In genomic region chr10:81342686-81343505, GRCm38 (mm10) we compare ENCODE assay signal across 8 mouse cellular contexts. TPM values are rescaled to one million over a fixed set of nuclear protein-coding genes. Genes with fewer than 3 reads are reported as not detected.
A peak's percentile ranks its signal among the peaks of the same experiment; 100 is the strongest.
DNase-seq lines count a peak whose midpoint lies in the region; ATAC-seq and TF ChIP-seq lines count a peak whose summit lies in the region.

Gene Gipc3 (minus strand): TSS chr10:81343266.

- H3K9ac ChIP-seq in forebrain, embryonic 14.5 days (ENCODE audit: low read length), result peak within 1 kb of the TSS; percentile 59
- H3K9ac ChIP-seq in limb, embryonic 14.5 days (ENCODE audit: low read depth, low read length, severe bottlenecking), result peak within 1 kb of the TSS; percentile 44
- peak within 1 kb of the TSS; percentile 25; the same call in 1 of the 2 replicates for H3K9ac ChIP-seq in stomach, embryonic 14.5 days (replicated peaks; ENCODE audit: low read depth, low read length)

- H3ac ChIP-seq in C2C12 (ENCODE audit: control insufficient read depth, insufficient read length, low read depth), result peak within 1 kb of the TSS; percentile 53

- DNase-seq in gastrocnemius, adult 2 months, result no peak
- DNase-seq in gastrocnemius, adult 8-10 months (ENCODE audit: low spot score in 2 of 2), result no peak
- DNase-seq in forebrain, embryonic 14.5 days (ENCODE audit: low spot score), result no peak
- DNase-seq in limb, embryonic 14.5 days (ENCODE audit: low spot score), result no peak
- no peak for DNase-seq in left cerebral cortex, adult 9 months (ENCODE audit: low spot score in 2 of 2)
- DNase-seq in embryo, embryonic 10 days (ENCODE audit: low spot score), result no peak

- 4% methylated on average over 48 of the region's 67 CpGs for WGBS in forebrain, embryonic 14.5 days
- 10% methylated on average over 28 of the region's 67 CpGs for WGBS in limb, embryonic 14.5 days
- 4% methylated on average over 60 of the region's 67 CpGs for WGBS in stomach, embryonic 14.5 days

- peaks cover 11% of the 10 kb centered on the region for H3K27me3 ChIP-seq in C2C12 (ENCODE audit: control insufficient read depth, insufficient read depth, insufficient read length)
- H3K27me3 ChIP-seq in forebrain, embryonic 14.5 days (replicated peaks; ENCODE audit: control insufficient read depth, insufficient read depth, low read length), result peaks cover 38% of the 10 kb centered on the region
- peaks cover 47% of the 10 kb centered on the region for H3K27me3 ChIP-seq in limb, embryonic 14.5 days (ENCODE audit: control insufficient read depth, insufficient read depth, low read length)
- H3K27me3 ChIP-seq in stomach, embryonic 14.5 days (ENCODE audit: control insufficient read depth, insufficient read depth, low read length), result peaks cover 26% of the 10 kb centered on the region

- TF ChIP-seq POLR2A in limb, embryonic 14.5 days (IDR thresholded peaks at IDR 0.05; ENCODE audit: borderline replicate concordance, extremely low read depth, insufficient read depth, insufficient read length), result no peak

- TF ChIP-seq CTCF in gastrocnemius, adult 2 months (IDR thresholded peaks at IDR 0.05), result no peak
- TF ChIP-seq CTCF in C2C12 (IDR thresholded peaks at IDR 0.05; ENCODE audit: control insufficient read depth, insufficient read depth, insufficient read length), result no peak

- peak within 1 kb of the TSS; percentile 58 for H3K4me2 ChIP-seq in forebrain, embryonic 14.5 days (ENCODE audit: low read length)
- H3K4me2 ChIP-seq in limb, embryonic 14.5 days (replicated peaks; ENCODE audit: low read depth, low read length, severe bottlenecking), result peak within 1 kb of the TSS; percentile 72
- H3K4me2 ChIP-seq in stomach, embryonic 14.5 days (replicated peaks; ENCODE audit: low read depth, low read length), result peak within 1 kb of the TSS; percentile 85

- no peaks in the 10 kb centered on the region for H3K79me3 ChIP-seq in C2C12 (ENCODE audit: low read depth)

- H3K9me3 ChIP-seq in forebrain, embryonic 14.5 days (replicated peaks; ENCODE audit: control insufficient read depth, low read length), result no peaks in the 10 kb centered on the region
- no peaks in the 10 kb centered on the region for H3K9me3 ChIP-seq in limb, embryonic 14.5 days (ENCODE audit: control insufficient read depth, low read length)
- H3K9me3 ChIP-seq in stomach, embryonic 14.5 days (ENCODE audit: control insufficient read depth, low read depth, low read length), result no peaks in the 10 kb centered on the region

- peaks cover 12% of the 10 kb centered on the region for H3K36me3 ChIP-seq in C2C12 (ENCODE audit: control insufficient read depth, insufficient read depth)
- H3K36me3 ChIP-seq in forebrain, embryonic 14.5 days (ENCODE audit: control insufficient read depth, insufficient read depth, low read length), result peaks cover 6% of the 10 kb centered on the region
- peaks cover 13% of the 10 kb centered on the region for H3K36me3 ChIP-seq in limb, embryonic 14.5 days (ENCODE audit: control insufficient read depth, insufficient read depth, low read length)
- H3K36me3 ChIP-seq in stomach, embryonic 14.5 days (ENCODE audit: control insufficient read depth, insufficient read depth, low read length), result no peaks in the 10 kb centered on the region; the same call in 1 of the 2 replicates

- H3K4me1 ChIP-seq in forebrain, embryonic 14.5 days (ENCODE audit: control insufficient read depth, insufficient read depth, low read length), result peaks cover 8% of the 10 kb centered on the region; the same call in 1 of the 2 replicates
- peaks cover 15% of the 10 kb centered on the region for H3K4me1 ChIP-seq in limb, embryonic 14.5 days (ENCODE audit: control insufficient read depth, insufficient read depth, low read length)
- H3K4me1 ChIP-seq in stomach, embryonic 14.5 days (ENCODE audit: control insufficient read depth, insufficient read depth, low read length), result peaks cover 11% of the 10 kb centered on the region

- peak within 1 kb of the TSS; percentile 69 for H3K27ac ChIP-seq in gastrocnemius, adult 2 months
- no peak within 1 kb of the TSS for H3K27ac ChIP-seq in forebrain, embryonic 14.5 days (ENCODE audit: low read depth, low read length)
- no peak within 1 kb of the TSS for H3K27ac ChIP-seq in limb, embryonic 14.5 days (replicated peaks; ENCODE audit: low read depth, low read length)
- H3K27ac ChIP-seq in stomach, embryonic 14.5 days (ENCODE audit: low read length), result no peak within 1 kb of the TSS

- H3K4me3 ChIP-seq in gastrocnemius, adult 2 months, result peak within 1 kb of the TSS; percentile 78
- no peak within 1 kb of the TSS for H3K4me3 ChIP-seq in C2C12 (ENCODE audit: insufficient read depth, poor library complexity, severe bottlenecking)
- H3K4me3 ChIP-seq in forebrain, embryonic 14.5 days (ENCODE audit: low read depth, low read length), result peak within 1 kb of the TSS; percentile 33
- peak within 1 kb of the TSS; percentile 37 for H3K4me3 ChIP-seq in limb, embryonic 14.5 days (replicated peaks; ENCODE audit: low read length)
- H3K4me3 ChIP-seq in stomach, embryonic 14.5 days (ENCODE audit: low read depth, low read length), result peak within 1 kb of the TSS; percentile 40

- no peak for ATAC-seq in forebrain, embryonic 14.5 days
- no peak for ATAC-seq in limb, embryonic 14.5 days (ENCODE audit: low FRiP score, low read depth)
- no peak for ATAC-seq in stomach, embryonic 14.5 days (ENCODE audit: insufficient number of reproducible peaks, insufficient read depth, low FRiP score, low read depth)

- no peaks in the 10 kb centered on the region for H3K79me2 ChIP-seq in C2C12 (ENCODE audit: control insufficient read depth, insufficient read depth)

- intact Hi-C loops in gastrocnemius, adult 2 months (cut with DNase I), result loop anchor here (2.0 kb wide), 1 partner anchor 18 kb away; no protein-coding TSS in a partner anchor

TF ChIP-seq in C2C12, 6 proteins besides CTCF, POLR2A, EP300 and RAD21:
- TF ChIP-seq CEBPB (IDR thresholded peaks at IDR 0.05; ENCODE audit: low read depth) (no peak), FOSL1 (IDR thresholded peaks at IDR 0.05; ENCODE audit: insufficient read depth, low read length, poor library complexity, severe bottlenecking) (no peak), USF1 (IDR thresholded peaks at IDR 0.05; ENCODE audit: low read depth) (no peak), MAX (IDR thresholded peaks at IDR 0.05) (no peak), MYOG (IDR thresholded peaks at IDR 0.05; ENCODE audit: control insufficient read depth, extremely low read depth, insufficient read length) (no peak), MYOD1 (IDR thresholded peaks at IDR 0.05; ENCODE audit: control insufficient read depth, insufficient read length, low read depth) (no peak)

RNA-seq across cellular contexts. Expression of gene Gipc3, which starts in this region (rescaled TPM):
- total RNA-seq in gastrocnemius, adult 2 months (2021), result 1 to 10 TPM in 1 of 2 experiments, under 1 TPM in 1; 0.69 to 1.3 TPM
- total RNA-seq in gastrocnemius, adult 8-10 months (2022), result 1 to 10 TPM in 1 of 4 experiments, under 1 TPM in 3; 0.46 to 1.2 (median 0.73) TPM
- 0.08 TPM for polyA plus RNA-seq in C2C12 (2012; fragmentation: generic; extraction: Trizol)
- not detected in 2 replicates for polyA plus RNA-seq in forebrain, embryonic 14.5 days (2014; fragmentation: Nextera tagmentation; extraction: Ambion mirVana)
- 0.09 and 0.12 TPM in 2 replicates for polyA plus RNA-seq in limb, embryonic 14.5 days (2012; rRNA removed)
- polyA plus RNA-seq in limb, embryonic 14.5 days (2014; fragmentation: Nextera tagmentation; extraction: Ambion mirVana), result 0.06 TPM in 2 replicates
- polyA plus RNA-seq in stomach, embryonic 14.5 days (2014; fragmentation: Nextera tagmentation; extraction: Ambion mirVana), result 0.07 TPM in 1 of 2 replicates, not detected in the other
